Mouse (Mus musculus) bone marrow, adult 2 months (tissue): Measurements from ENCODE around the gene Saa1.

Experiments used
- CTCF ChIP-seq: fragments of 200-500 bp; IDR thresholded peaks from 2 replicates; pipeline ENCODE4 v1.5.1; 2011; ENCODE audit warnings: low read length, control low read depth; ENCODE audit not compliant: control insufficient read depth, insufficient read depth
- POLR2A ChIP-seq: fragments of 200-500 bp; IDR thresholded peaks from 2 replicates; pipeline ENCODE4 v1.6.1; 2011; ENCODE audit warnings: low read depth, mild to moderate bottlenecking, control low read depth, low read length, borderline replicate concordance; ENCODE audit not compliant: control insufficient read depth

GRCm38 (mm10) chr7:46719526-46719925, 23.3 kb downstream of the Saa1 start:
- no peak for TF ChIP-seq CTCF
- TF ChIP-seq POLR2A: no peak
